Mouse (Mus musculus): ENCODE data around the gene Tspan18.

GRCm38 (mm10) chr2:93243439-93244089, 90.7 kb downstream of the Tspan18 start:
- TF ChIP-seq POLR2A (IDR thresholded peaks at IDR 0.05; ENCODE audit: extremely low read depth, insufficient read depth, low read length), result no peak
- TF ChIP-seq CTCF (IDR thresholded peaks at IDR 0.05; ENCODE audit: low read depth, low read length), result no peak

All from liver, adult 2 months (tissue).